Mouse (Mus musculus) lung, embryonic 16.5 days (tissue): Measurements from ENCODE around the gene Bace2. TPM values are rescaled to one million over a fixed set of nuclear protein-coding genes. Genes with fewer than 3 reads are reported as not detected.

ENCODE experiments used
- ATAC-seq: fragments of 200-750 bp; cut with Nextera tagmentation; 2 replicates; pipeline ENCODE4 v1.8.0; 2017; ENCODE audit warnings: low read depth, mild to moderate bottlenecking, moderate library complexity
- H3K27ac ChIP-seq: fragments of 300-500 bp; sonication (generic); 2 replicates; pipeline ENCODE4 v1.5.1; 2014; ENCODE audit warnings: mild to moderate bottlenecking, control low read depth, low read length
- H3K27me3 ChIP-seq: fragments of 300-500 bp; sonication (generic); 2 replicates; pipeline ENCODE4 v1.6.1; 2014; ENCODE audit warnings: low read depth, low read length, mixed read lengths; ENCODE audit not compliant: control insufficient read depth, insufficient read depth
- H3K36me3 ChIP-seq: fragments of 300-500 bp; sonication (generic); 2 replicates; pipeline ENCODE4 v1.6.1; 2014; ENCODE audit warnings: low read length; ENCODE audit not compliant: control insufficient read depth, insufficient read depth
- H3K4me1 ChIP-seq: fragments of 300-500 bp; sonication (generic); replicated peaks from 2 replicates; pipeline ENCODE4 v1.6.1; 2014; ENCODE audit warnings: low read length, mixed read lengths; ENCODE audit not compliant: control insufficient read depth, insufficient read depth
- H3K4me2 ChIP-seq: fragments of 300-500 bp; sonication (generic); 2 replicates; pipeline ENCODE4 v1.6.1; 2014; ENCODE audit warnings: low read depth, low read length, control low read depth
- H3K4me3 ChIP-seq: fragments of 300-500 bp; sonication (generic); 2 replicates; pipeline ENCODE4 v1.5.1; 2014; ENCODE audit warnings: mild to moderate bottlenecking, low read length, control low read depth
- H3K9ac ChIP-seq: fragments of 300-500 bp; sonication (generic); 2 replicates; pipeline ENCODE4 v1.6.1; 2014; ENCODE audit warnings: low read length, control low read depth
- H3K9me3 ChIP-seq: fragments of 300-500 bp; sonication (generic); 2 replicates; pipeline ENCODE4 v1.6.1; 2016; ENCODE audit warnings: low read length; ENCODE audit not compliant: control insufficient read depth
- WGBS: fragments of 180-500 bp; shearing (Covaris S2); extraction: QIAGEN DNeasy Blood & Tissue Kit; methylation state at CpG from one replicate; pipeline ENCODE4 v1.1.7; 2014; 5-methylcytosine and 5-hydroxymethylcytosine counted together
- polyA plus RNA-seq: library from polyadenylated mRNA; unstranded; fragments of >200 nt; fragmentation: Nextera tagmentation; extraction: Ambion mirVana; gene quantifications from 2 replicates; pipeline ENCODE4 v1.2.1, GENCODE M21; 2015

Bace2 gene
- polyA plus RNA-seq, 1 experiment from 2014 or later = 11.9 TPM

DNA sequence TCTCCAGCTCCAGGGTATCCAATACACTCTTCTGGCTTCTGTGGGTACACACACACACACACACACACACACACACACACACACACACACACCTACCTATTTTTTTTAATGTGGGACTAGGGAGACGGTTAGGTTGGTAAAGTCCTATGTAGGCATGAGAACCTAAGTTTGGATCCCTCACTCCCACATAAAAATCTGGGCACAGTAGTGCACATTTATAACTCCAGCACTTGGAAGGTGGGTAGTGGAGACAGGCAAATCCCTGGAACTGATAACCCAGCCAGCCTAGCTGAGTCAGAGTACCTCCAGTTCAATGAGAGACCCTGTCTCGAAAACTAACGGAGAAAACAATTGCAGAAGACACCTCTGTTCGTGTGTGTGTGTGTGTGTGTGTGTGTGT is 39.9 kb downstream of the Bace2 start:
- ATAC-seq = no peak
- H3K36me3 ChIP-seq = no peaks in the 10 kb centered on the region
- H3K4me1 ChIP-seq = peaks cover 5% of the 10 kb centered on the region; the same call in 1 of the 2 replicates
- H3K27me3 ChIP-seq = no peaks in the 10 kb centered on the region
- no peak overlapping the region for H3K4me2 ChIP-seq
- H3K27ac ChIP-seq = no peak overlapping the region
- H3K4me3 ChIP-seq = no peak overlapping the region
- 80% methylated on average over 4 of the region's 4 CpGs for WGBS
- no peaks in the 10 kb centered on the region for H3K9me3 ChIP-seq
- no peak overlapping the region for H3K9ac ChIP-seq

DNA sequence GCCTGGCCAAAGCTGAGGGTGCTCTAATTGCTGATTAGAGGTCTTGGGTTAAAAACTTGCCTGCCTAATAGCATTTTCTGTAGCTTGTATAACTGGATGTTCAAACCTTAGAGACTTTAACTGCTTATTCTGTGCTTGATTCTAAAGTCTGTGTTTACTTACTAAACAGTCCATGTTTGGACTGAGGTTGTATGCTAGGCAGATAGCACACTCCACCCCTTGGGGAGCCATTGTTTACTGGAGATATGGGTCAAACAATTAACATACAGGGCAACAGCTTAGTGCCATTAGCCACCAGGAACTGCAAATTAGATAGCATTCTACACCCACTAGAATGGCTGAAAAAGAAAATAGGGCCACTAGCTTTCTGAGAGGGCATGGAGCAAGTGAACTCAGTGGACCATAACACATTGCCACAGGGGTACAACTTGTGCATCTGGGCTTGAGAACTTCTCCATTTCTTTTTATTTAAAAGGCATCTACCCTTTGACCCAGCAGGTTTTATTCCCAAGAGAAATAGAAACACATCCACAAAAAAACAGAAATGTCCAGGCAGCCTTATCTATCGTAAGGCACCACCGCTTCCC is 41.5 kb downstream of the Bace2 start:
- ATAC-seq = no peak
- H3K27ac ChIP-seq = no peak overlapping the region
- H3K9me3 ChIP-seq = no peaks in the 10 kb centered on the region
- H3K9ac ChIP-seq = no peak overlapping the region
- H3K4me1 ChIP-seq = peaks cover 5% of the 10 kb centered on the region; the same call in 1 of the 2 replicates
- no peaks in the 10 kb centered on the region for H3K36me3 ChIP-seq
- WGBS = 80% methylated on average over 2 of the region's 2 CpGs
- H3K27me3 ChIP-seq = no peaks in the 10 kb centered on the region
- H3K4me2 ChIP-seq = no peak overlapping the region
- no peak overlapping the region for H3K4me3 ChIP-seq

DNA sequence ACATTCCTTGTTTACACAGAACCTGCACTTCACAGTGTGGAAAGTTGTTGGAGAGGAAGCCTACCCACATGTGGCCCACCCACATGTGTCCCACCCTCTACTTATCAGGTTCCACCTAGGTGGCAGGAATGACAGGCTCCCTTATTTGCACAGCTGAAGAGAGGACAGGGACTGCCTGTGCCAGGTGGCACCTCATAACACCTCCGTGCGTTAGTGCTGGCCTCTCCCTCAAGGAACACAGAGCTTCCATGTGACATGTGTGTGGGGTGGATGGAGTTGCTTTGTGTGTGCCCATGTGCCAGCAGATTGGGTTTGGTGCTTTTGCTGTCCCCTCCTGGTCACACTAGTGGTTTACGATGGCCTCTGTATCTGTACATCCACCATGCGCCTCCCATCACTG is 43.4 kb downstream of the Bace2 start:
- Histone ChIP-seq H3K4me1 (peaks cover 5% of the 10 kb centered on the region; the same call in 1 of the 2 replicates), H3K27ac (no peak overlapping the region), H3K36me3 (no peaks in the 10 kb centered on the region), H3K4me2 (no peak overlapping the region), H3K27me3 (no peaks in the 10 kb centered on the region), H3K9ac (no peak overlapping the region), H3K9me3 (no peaks in the 10 kb centered on the region), H3K4me3 (no peak overlapping the region)
- 70% methylated on average over 4 of the region's 4 CpGs for WGBS
- ATAC-seq = peak; percentile 47; the same call in 1 of the 2 replicates

DNA sequence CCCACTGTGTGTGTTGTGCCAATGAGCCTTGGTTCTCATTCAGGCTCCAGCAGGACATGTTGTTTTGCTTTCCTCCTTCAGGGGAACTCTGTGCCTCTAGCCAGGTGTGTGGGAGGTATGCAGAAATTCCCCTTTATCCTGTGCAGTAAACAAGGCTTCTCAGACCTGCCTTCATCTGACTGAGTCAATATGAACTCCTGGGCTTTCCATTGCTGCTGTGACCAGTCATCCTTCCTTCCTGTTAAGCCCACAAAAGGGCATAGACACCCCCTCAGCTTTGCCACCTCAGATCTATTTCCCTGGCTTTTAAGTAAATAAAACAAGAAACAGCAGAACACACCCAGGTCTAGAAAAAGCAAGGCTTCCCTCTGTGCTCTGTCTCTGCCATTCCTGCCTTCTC is 45.2 kb downstream of the Bace2 start:
- no peak overlapping the region for H3K9ac ChIP-seq
- H3K4me3 ChIP-seq = no peak overlapping the region
- no peaks in the 10 kb centered on the region for H3K36me3 ChIP-seq
- H3K9me3 ChIP-seq = no peaks in the 10 kb centered on the region
- no peaks in the 10 kb centered on the region for H3K27me3 ChIP-seq
- H3K4me2 ChIP-seq = no peak overlapping the region
- peaks cover 5% of the 10 kb centered on the region; the same call in 1 of the 2 replicates for H3K4me1 ChIP-seq
- no peak for ATAC-seq
- no peak overlapping the region for H3K27ac ChIP-seq

DNA sequence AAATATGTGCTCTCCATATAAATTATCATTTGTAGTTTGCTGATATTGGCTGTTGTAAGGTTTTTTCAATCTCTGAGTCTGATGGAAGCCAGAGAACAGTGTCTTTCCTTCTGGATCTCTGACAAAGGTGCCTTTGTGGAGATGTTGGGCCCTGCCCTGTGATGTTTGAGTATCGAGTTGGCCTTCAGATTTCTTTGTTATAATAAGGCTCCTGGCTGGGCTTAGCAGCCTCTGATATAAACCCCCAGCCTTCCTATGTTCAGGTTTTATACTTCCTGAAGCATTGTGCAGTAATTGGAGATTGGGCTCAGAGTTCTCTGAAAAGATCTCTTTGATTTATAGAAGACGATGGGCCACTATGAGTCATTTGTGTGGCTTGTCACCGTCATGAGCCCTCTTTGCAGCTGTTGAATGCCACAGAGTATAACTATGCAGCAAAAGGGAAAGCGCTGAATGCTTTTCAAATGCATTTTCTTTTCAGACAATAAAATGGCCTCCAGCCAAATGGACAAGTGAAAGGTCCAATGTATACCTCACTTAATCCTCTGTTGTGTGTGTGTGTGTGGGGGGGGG is 45.8 kb downstream of the Bace2 start:
- Histone ChIP-seq H3K36me3 (no peaks in the 10 kb centered on the region), H3K4me1 (peaks cover 5% of the 10 kb centered on the region; the same call in 1 of the 2 replicates), H3K9me3 (no peaks in the 10 kb centered on the region), H3K4me3 (no peak overlapping the region), H3K27me3 (no peaks in the 10 kb centered on the region), H3K4me2 (no peak overlapping the region), H3K9ac (no peak overlapping the region), H3K27ac (no peak overlapping the region)
- no peak for ATAC-seq
- WGBS = 62% methylated on average over 4 of the region's 4 CpGs

DNA sequence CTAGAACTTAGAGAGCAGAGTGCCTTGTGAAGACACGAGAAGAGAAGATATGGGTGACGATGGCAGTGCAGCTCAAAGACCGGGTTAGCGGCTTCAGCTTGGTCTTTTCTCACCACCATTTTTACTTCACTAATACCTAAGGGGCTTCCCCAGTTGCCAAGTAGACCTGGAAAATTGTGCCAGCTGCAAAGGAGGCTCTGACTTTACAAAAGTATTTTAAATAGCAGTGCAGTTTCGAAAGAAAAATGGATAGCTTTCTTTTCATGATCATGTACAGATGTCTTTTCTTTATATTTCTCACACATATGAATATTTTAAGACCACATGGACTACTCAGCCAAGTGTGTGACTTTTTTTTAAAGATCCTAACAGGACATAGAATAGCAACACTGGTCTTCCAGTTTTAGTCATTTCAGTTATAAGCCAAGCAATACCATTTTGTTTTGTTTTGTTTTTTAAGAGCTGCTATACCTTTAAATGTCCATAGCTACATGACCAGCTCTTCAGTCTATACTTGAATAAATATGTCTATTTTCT is 49.0 kb downstream of the Bace2 start:
- no peak overlapping the region for H3K4me3 ChIP-seq
- H3K27me3 ChIP-seq = no peaks in the 10 kb centered on the region
- ATAC-seq = no peak
- H3K4me2 ChIP-seq = no peak overlapping the region
- no peak overlapping the region for H3K27ac ChIP-seq
- no peaks in the 10 kb centered on the region for H3K9me3 ChIP-seq
- no peaks in the 10 kb centered on the region for H3K4me1 ChIP-seq
- no peak overlapping the region for H3K9ac ChIP-seq
- H3K36me3 ChIP-seq = no peaks in the 10 kb centered on the region
- 91% methylated on average over 5 of the region's 5 CpGs for WGBS

DNA sequence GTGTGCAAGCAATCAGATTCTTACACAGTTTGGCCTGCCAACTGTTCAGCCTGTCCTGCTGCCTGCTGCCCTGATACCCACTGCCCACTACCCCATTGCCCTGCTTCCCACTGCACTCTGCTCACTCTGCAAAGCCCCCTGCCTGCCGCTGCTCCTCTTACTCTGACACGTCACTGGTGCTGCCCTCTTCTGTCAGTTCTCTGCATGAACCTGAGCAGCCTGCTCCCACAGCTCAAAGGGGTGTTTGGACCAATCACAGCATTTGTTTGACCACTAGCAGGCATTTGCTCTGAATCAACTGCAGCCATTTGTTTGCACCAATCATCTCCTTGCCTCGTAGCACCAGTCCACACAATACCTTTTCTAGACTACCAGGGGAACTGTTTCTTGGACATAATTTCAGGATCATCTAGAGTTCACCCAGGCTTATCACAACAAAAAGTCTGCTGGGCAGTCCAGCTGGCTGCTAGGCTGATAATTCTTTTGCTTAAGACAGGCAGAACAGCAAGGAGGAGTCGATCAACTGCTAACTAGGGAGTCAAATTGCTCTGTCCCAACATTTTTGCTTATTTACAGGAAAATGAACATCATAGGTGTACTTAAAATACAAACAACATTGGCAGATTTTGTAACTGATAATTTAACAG is 61.5 kb downstream of the Bace2 start:
- no peak overlapping the region for H3K4me3 ChIP-seq
- no peaks in the 10 kb centered on the region for H3K36me3 ChIP-seq
- no peak overlapping the region for H3K27ac ChIP-seq
- peak; percentile 77 for ATAC-seq
- H3K9ac ChIP-seq = no peak overlapping the region
- H3K4me1 ChIP-seq = no peaks in the 10 kb centered on the region
- no peaks in the 10 kb centered on the region for H3K9me3 ChIP-seq
- no peak overlapping the region for H3K4me2 ChIP-seq
- no peaks in the 10 kb centered on the region for H3K27me3 ChIP-seq
- WGBS = 9% methylated on average over 4 of the region's 4 CpGs

DNA sequence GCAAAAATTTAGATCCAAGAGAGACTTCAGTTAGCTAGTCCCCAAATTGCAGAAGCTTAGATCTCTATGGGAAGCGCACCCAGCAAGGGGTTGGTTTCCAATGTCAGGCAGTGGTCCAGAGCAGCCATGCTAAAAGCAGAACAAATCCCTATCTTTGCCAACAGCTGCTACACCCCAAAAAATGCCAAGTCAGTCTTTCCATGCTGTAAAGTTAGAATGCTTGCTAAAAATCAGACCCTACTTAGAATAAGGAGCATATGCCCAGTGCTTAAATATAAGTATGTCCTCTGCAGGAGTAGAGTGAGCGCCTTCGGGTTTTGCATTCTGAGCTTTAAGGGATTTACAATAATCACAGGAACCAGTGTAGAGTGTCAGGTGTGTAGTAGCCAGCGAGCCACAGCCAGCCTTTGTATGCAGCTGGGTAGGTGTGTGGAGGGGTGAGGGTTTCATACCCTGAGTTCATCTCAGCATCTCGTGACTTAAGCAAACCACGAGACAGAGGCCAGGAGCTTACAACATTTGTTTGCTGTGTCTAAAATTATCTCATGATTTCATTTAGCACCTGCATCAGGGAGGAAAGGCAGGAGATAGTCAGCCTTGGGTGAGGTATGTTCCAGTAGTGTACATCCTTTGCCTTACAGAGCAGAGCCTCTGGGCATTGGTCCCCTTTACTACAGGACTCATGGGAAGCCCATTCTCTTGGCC is 62.4 kb downstream of the Bace2 start:
- H3K27ac ChIP-seq = no peak overlapping the region
- no peak for ATAC-seq
- H3K36me3 ChIP-seq = no peaks in the 10 kb centered on the region
- no peak overlapping the region for H3K4me3 ChIP-seq
- WGBS = 85% methylated on average over 6 of the region's 6 CpGs
- no peak overlapping the region for H3K9ac ChIP-seq
- H3K4me1 ChIP-seq = no peaks in the 10 kb centered on the region
- H3K9me3 ChIP-seq = no peaks in the 10 kb centered on the region
- H3K27me3 ChIP-seq = no peaks in the 10 kb centered on the region
- H3K4me2 ChIP-seq = no peak overlapping the region

DNA sequence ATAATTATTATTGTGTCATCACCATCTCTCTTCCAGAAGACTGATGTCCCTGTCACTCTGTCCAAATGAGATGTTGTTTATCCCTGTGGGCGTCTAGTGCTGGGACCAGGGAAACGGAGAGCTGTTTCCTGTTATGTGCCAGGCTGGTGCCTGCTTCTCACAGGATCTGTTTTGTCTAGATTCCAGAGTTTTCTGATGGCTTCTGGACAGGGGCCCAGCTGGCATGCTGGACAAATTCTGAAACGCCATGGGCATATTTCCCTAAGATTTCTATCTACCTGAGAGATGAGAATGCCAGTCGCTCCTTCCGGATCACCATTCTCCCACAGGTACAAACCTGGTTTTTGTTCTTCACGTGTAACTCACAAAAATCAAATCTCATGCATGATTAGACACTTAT is 65.1 kb downstream of the Bace2 start:
- no peak overlapping the region for H3K4me2 ChIP-seq
- H3K9me3 ChIP-seq = no peaks in the 10 kb centered on the region
- no peak overlapping the region for H3K4me3 ChIP-seq
- ATAC-seq = no peak
- no peak overlapping the region for H3K9ac ChIP-seq
- H3K36me3 ChIP-seq = no peaks in the 10 kb centered on the region
- H3K27me3 ChIP-seq = no peaks in the 10 kb centered on the region
- 64% methylated on average over 6 of the region's 6 CpGs for WGBS
- H3K4me1 ChIP-seq = no peaks in the 10 kb centered on the region
- H3K27ac ChIP-seq = no peak overlapping the region
